Mouse (Mus musculus) forebrain, embryonic 11.5 days (tissue): Measurements from ENCODE around the gene 1700025G04Rik. TPM values are rescaled to one million over a fixed set of nuclear protein-coding genes. Genes with fewer than 3 reads are reported as not detected.

Experiments
- ATAC-seq: fragments of 200-750 bp; cut with Nextera tagmentation; replicated peaks from 2 replicates; pipeline ENCODE4 v1.8.0; 2017; ENCODE audit warnings: moderate TSS enrichment; ENCODE audit not compliant: low FRiP score
- DNase-seq: peaks from one replicate; pipeline ENCODE4 v3.0.0-alpha.2; 2017; ENCODE audit warnings: low spot score
- H3K27ac ChIP-seq: fragments of 300-500 bp; sonication (generic); 2 replicates; pipeline ENCODE4 v1.5.1; 2014; ENCODE audit warnings: low read depth, low read length
- H3K27me3 ChIP-seq: fragments of 300-500 bp; sonication (generic); 2 replicates; pipeline ENCODE4 v1.6.1; 2014; ENCODE audit warnings: mild to moderate bottlenecking, low read length, mixed read lengths; ENCODE audit not compliant: control insufficient read depth, insufficient read depth
- H3K36me3 ChIP-seq: fragments of 300-500 bp; sonication (generic); 2 replicates; pipeline ENCODE4 v1.6.1; 2014; ENCODE audit warnings: mild to moderate bottlenecking, low read length, moderate library complexity, mixed read lengths; ENCODE audit not compliant: control insufficient read depth, insufficient read depth
- H3K4me1 ChIP-seq: fragments of 300-500 bp; sonication (generic); replicated peaks from 2 replicates; pipeline ENCODE4 v1.6.1; 2014; ENCODE audit warnings: low read length, mixed read lengths; ENCODE audit not compliant: control insufficient read depth, insufficient read depth
- H3K4me2 ChIP-seq: fragments of 300-500 bp; sonication (generic); 2 replicates; pipeline ENCODE4 v1.6.1; 2014; ENCODE audit warnings: low read depth, mild to moderate bottlenecking, low read length, moderate library complexity, mixed read lengths; ENCODE audit not compliant: severe bottlenecking
- H3K4me3 ChIP-seq: fragments of 300-500 bp; sonication (generic); 2 replicates; pipeline ENCODE4 v1.5.1; 2014; ENCODE audit warnings: low read depth, low read length
- H3K9ac ChIP-seq: fragments of 300-500 bp; sonication (generic); 2 replicates; pipeline ENCODE4 v1.6.1; 2014; ENCODE audit warnings: low read length
- H3K9me3 ChIP-seq: fragments of 300-500 bp; sonication (generic); 2 replicates; pipeline ENCODE4 v1.6.1; 2016; ENCODE audit warnings: low read length, mixed read lengths; ENCODE audit not compliant: control insufficient read depth
- WGBS: fragments of 180-500 bp; shearing (Covaris S2); extraction: QIAGEN DNeasy Blood & Tissue Kit; methylation state at CpG from one replicate; pipeline ENCODE4 v1.1.7; 2014; 5-methylcytosine and 5-hydroxymethylcytosine counted together
- polyA plus RNA-seq: library from polyadenylated mRNA; unstranded; fragments of >200 nt; fragmentation: Nextera tagmentation; extraction: Ambion mirVana; gene quantifications from 2 replicates; pipeline ENCODE4 v1.2.1, GENCODE M21; 2014

Gene 1700025G04Rik
- polyA plus RNA-seq, 1 experiment from 2014 or later, result 25.6 TPM

DNA sequence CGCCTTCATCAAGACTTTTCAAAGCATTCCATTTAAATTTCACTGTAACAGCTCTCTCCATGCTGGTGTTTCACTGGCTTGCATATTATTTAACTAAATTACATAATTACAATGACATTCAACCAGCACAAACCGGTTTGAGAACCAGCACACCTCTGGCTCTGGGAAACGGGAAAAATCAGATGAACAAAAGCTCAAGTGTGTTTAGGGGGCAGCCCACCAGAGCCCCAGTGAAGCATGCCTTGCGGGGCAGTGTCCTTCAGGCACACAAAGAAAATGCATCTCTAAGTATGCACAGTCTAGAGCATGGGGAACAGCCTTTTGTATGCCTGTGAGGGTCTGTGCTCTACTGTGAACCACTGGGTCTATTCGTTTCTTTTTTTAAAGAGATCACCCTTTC is 112.3 kb downstream of the 1700025G04Rik start:
- DNase-seq (no peak), ATAC-seq (peak; percentile 64)
- Histone ChIP-seq H3K4me2 (no peak overlapping the region), H3K36me3 (no peaks in the 10 kb centered on the region), H3K9ac (no peak overlapping the region), H3K4me1 (peaks cover 8% of the 10 kb centered on the region; the same call in 1 of the 2 replicates), H3K9me3 (no peaks in the 10 kb centered on the region), H3K27ac (0 out of 2 replicates have a peak overlapping the region, but pooled peaks have one; percentile 4), H3K4me3 (no peak overlapping the region), H3K27me3 (no peaks in the 10 kb centered on the region)
- WGBS, result 34% methylated on average over 5 of the region's 5 CpGs

- WGBS, result 86% methylated on average over 3 of the region's 3 CpGs
These were observed 113.1 kb downstream of the 1700025G04Rik start for GRCm38 (mm10) chr1:151976850-151977249.

GRCm38 (mm10) chr1:151975418-151976379 is 114.2 kb downstream of the 1700025G04Rik start:
- DNase-seq (no peak), ATAC-seq (peak; percentile 13)
- peaks cover 8% of the 10 kb centered on the region; the same call in 1 of the 2 replicates for H3K4me1 ChIP-seq
- H3K9me3 ChIP-seq, result no peaks in the 10 kb centered on the region
- H3K4me2 ChIP-seq, result no peak overlapping the region
- no peaks in the 10 kb centered on the region for H3K36me3 ChIP-seq
- H3K27me3 ChIP-seq, result no peaks in the 10 kb centered on the region
- H3K9ac ChIP-seq, result no peak overlapping the region
- no peak overlapping the region for H3K27ac ChIP-seq
- WGBS, result 85% methylated on average over 17 of the region's 17 CpGs
- H3K4me3 ChIP-seq, result no peak overlapping the region

More at GRCm38 (mm10) chr1:151976850-151977249, 113.1 kb downstream of the 1700025G04Rik start:
- ATAC-seq (no peak), DNase-seq (no peak)
- Histone ChIP-seq H3K36me3 (no peaks in the 10 kb centered on the region), H3K9me3 (no peaks in the 10 kb centered on the region), H3K4me3 (no peak overlapping the region), H3K9ac (no peak overlapping the region), H3K27ac (no peak overlapping the region), H3K27me3 (no peaks in the 10 kb centered on the region), H3K4me1 (peaks cover 8% of the 10 kb centered on the region; the same call in 1 of the 2 replicates), H3K4me2 (no peak overlapping the region)

GRCm38 (mm10) chr1:151974887-151975286 is 115.0 kb downstream of the 1700025G04Rik start:
- 47% methylated on average over 8 of the region's 8 CpGs for WGBS
- Histone ChIP-seq H3K9ac (no peak overlapping the region), H3K36me3 (no peaks in the 10 kb centered on the region), H3K4me1 (peaks cover 8% of the 10 kb centered on the region; the same call in 1 of the 2 replicates), H3K9me3 (no peaks in the 10 kb centered on the region), H3K4me3 (no peak overlapping the region), H3K27ac (no peak overlapping the region), H3K4me2 (no peak overlapping the region), H3K27me3 (no peaks in the 10 kb centered on the region)
- DNase-seq, result no peak
- ATAC-seq, result no peak

GRCm38 (mm10) chr1:151974424-151974823 is 115.5 kb downstream of the 1700025G04Rik start:
- Histone ChIP-seq H3K4me1 (peaks cover 8% of the 10 kb centered on the region; the same call in 1 of the 2 replicates), H3K4me3 (no peak overlapping the region), H3K36me3 (no peaks in the 10 kb centered on the region), H3K27me3 (no peaks in the 10 kb centered on the region), H3K9ac (no peak overlapping the region), H3K4me2 (no peak overlapping the region), H3K9me3 (no peaks in the 10 kb centered on the region), H3K27ac (no peak overlapping the region)
- WGBS, result 85% methylated on average over 7 of the region's 7 CpGs
- no peak for DNase-seq
- no peak for ATAC-seq

DNA sequence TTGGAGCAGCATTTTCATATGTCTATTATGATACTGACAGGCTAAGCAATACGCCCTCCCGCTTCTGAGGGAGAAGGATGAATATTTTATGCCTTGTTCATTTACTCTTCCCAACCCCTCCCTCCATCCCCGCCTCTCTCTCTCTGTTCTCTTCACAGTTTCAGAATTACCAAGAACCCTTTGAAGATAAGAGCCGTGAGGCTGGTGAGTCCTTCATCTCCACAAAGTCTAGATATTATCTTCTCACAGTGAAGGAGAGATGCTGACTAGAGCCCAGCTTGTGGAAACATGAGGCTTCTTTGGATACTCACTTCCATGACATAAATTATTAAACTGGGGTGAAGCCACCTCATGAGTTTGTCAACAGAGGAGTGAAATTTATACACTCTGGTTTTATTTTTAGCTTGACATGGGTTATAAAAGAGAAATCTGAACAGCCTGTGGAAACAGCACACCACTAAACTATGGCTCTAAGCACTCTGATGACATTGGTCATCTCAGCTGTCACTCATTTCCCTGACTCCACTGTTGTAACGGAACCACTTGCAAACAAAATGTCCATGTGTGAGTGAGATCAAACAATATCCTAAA is 116.7 kb downstream of the 1700025G04Rik start:
- Histone ChIP-seq H3K4me3 (no peak overlapping the region), H3K36me3 (no peaks in the 10 kb centered on the region), H3K4me1 (peaks cover 8% of the 10 kb centered on the region; the same call in 1 of the 2 replicates), H3K27ac (no peak overlapping the region), H3K4me2 (no peak overlapping the region), H3K9me3 (no peaks in the 10 kb centered on the region), H3K27me3 (no peaks in the 10 kb centered on the region), H3K9ac (no peak overlapping the region)
- 92% methylated on average over 5 of the region's 5 CpGs for WGBS
- ATAC-seq, result no peak
- DNase-seq, result no peak

GRCm38 (mm10) chr1:151971581-151971980 is 118.3 kb downstream of the 1700025G04Rik start:
- H3K9me3 ChIP-seq, result no peaks in the 10 kb centered on the region
- WGBS, result 97% methylated on average over 2 of the region's 2 CpGs
- H3K27ac ChIP-seq, result no peak overlapping the region
- peaks cover 6% of the 10 kb centered on the region; the same call in 1 of the 2 replicates for H3K4me1 ChIP-seq
- H3K27me3 ChIP-seq, result no peaks in the 10 kb centered on the region
- no peak overlapping the region for H3K9ac ChIP-seq
- no peak overlapping the region for H3K4me3 ChIP-seq
- no peaks in the 10 kb centered on the region for H3K36me3 ChIP-seq
- no peak overlapping the region for H3K4me2 ChIP-seq
- DNase-seq (no peak), ATAC-seq (no peak)

DNA sequence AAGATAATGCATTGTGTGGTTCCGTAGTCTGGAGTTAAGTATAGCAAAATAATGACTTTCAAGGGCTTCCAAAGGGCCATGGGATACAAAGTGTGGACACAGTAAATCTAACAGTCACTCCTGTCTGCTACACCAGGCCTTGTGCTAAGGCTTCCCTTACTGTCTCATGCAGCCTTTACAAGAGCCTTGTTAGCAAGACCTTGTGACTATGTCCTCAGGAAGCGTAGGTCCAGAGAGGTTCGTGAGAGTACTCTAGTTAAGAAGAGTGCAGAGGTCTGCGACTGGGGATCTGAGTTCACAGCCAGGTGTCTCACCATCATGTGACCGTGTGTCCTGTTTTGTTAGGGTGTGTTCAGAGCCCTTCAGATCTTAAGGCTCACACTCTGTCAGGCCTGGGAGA is 121.8 kb downstream of the 1700025G04Rik start:
- Histone ChIP-seq H3K9ac (no peak overlapping the region), H3K9me3 (no peaks in the 10 kb centered on the region), H3K27ac (no peak overlapping the region), H3K27me3 (no peaks in the 10 kb centered on the region), H3K4me3 (no peak overlapping the region), H3K4me2 (no peak overlapping the region), H3K4me1 (no peaks in the 10 kb centered on the region), H3K36me3 (no peaks in the 10 kb centered on the region)
- ATAC-seq (no peak), DNase-seq (no peak)
- WGBS, result 93% methylated on average over 5 of the region's 5 CpGs
